Mouse (Mus musculus): ENCODE data around the gene Fmod. TPM values are rescaled to one million over a fixed set of nuclear protein-coding genes. Genes with fewer than 3 reads are reported as not detected.

Gene Fmod
- total RNA-seq, 1 experiment from 2014 or later, result not detected

DNA sequence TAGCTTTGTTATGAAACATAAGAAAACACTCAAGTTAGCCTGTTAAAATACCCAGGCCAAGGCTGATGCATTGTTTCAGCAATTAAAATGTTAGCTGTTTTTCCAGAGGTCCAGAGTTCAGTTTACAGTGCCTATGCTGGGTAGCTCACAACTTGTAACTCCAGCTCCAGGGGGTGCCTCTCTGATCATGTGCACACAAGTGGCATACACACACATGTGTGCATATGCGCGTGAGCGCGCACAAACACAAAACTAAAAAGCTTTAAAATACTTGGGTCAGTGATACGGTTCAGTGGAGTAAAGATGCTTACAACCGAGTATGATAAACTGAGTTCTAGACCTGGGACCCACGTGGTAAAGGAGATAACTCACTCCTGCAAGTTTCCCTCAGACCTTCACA is 52.0 kb downstream of the Fmod start:
- no peak for ATAC-seq (ENCODE audit: extremely low read depth, insufficient number of reproducible peaks, low FRiP score, poor library complexity, severe bottlenecking)

DNA sequence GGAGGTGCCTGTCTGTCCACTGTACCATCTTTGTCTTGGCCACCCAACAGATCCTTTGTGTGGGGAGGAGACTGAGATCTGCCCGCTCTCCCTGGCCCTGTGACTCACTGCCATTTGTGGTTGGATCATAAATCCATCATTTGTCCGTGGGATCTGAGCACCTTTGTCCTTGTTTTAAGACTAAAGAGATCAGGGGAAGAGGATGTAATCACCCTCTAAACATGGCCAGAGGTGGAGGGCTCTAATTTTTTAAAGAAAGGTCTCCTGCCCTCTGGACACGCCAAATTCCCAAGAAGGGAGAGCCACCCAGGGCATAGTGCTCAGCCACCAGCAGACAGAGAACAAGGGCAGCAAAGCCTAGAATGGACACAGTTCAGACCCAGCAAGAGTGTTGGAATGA is 54.8 kb downstream of the Fmod start:
- ATAC-seq (ENCODE audit: extremely low read depth, insufficient number of reproducible peaks, low FRiP score, poor library complexity, severe bottlenecking), result no peak

- no peak for ATAC-seq (ENCODE audit: extremely low read depth, insufficient number of reproducible peaks, low FRiP score, poor library complexity, severe bottlenecking)
These were observed 55.3 kb downstream of the Fmod start for GRCm38 (mm10) chr1:134092368-134092767.

GRCm38 (mm10) chr1:134092852-134093770 is 56.1 kb downstream of the Fmod start:
- ATAC-seq (ENCODE audit: extremely low read depth, insufficient number of reproducible peaks, low FRiP score, poor library complexity, severe bottlenecking), result peak; percentile 73

GRCm38 (mm10) chr1:134093771-134094526 is 56.9 kb downstream of the Fmod start:
- ATAC-seq (ENCODE audit: extremely low read depth, insufficient number of reproducible peaks, low FRiP score, poor library complexity, severe bottlenecking), result peak; percentile 63

GRCm38 (mm10) chr1:134095033-134095612 is 58.1 kb downstream of the Fmod start:
- no peak for ATAC-seq (ENCODE audit: extremely low read depth, insufficient number of reproducible peaks, low FRiP score, poor library complexity, severe bottlenecking)

- ATAC-seq (ENCODE audit: extremely low read depth, insufficient number of reproducible peaks, low FRiP score, poor library complexity, severe bottlenecking), result no peak
These were observed 58.7 kb downstream of the Fmod start for GRCm38 (mm10) chr1:134095721-134096120.

DNA sequence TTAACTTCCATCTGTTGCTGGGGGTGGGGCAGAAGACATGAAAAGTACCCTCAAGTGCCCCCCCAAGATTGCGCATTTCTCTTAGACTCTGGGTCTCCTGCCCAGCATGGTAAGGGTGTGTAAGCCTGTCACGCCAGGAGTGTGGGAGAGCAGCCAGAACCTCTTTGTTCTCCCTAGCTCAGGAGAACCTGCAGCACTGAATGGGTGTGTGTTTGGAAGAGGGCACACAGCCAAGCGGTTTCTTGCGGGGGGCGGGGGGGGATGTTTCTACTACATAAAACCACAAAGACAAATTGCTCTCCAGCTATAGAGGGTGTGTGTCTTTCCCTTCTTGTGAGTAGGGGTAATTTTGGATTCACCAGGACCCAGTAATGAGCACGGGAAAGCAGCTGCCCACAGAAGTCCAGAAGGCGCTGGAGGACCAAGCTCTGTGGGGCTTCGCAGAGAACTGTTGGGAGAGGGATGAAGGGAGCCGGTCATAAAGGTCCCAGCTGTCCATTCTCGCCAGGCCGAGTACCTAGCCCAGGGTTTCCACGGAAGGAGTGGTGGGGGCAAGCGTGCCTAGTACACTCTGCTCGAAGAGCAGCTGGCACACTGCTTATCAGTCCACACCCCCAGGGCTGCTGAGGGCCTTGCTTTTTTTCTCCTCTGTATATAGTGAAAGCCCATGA is 59.3 kb downstream of the Fmod start:
- ATAC-seq (ENCODE audit: extremely low read depth, insufficient number of reproducible peaks, low FRiP score, poor library complexity, severe bottlenecking), result no peak

- ATAC-seq (ENCODE audit: extremely low read depth, insufficient number of reproducible peaks, low FRiP score, poor library complexity, severe bottlenecking), result no peak
These were observed 60.2 kb downstream of the Fmod start for GRCm38 (mm10) chr1:134097080-134097855.

Other genes with a start within 250 kb of the Fmod start
- gene Atp2b4, start 236.2 kb upstream of the Fmod start, total RNA-seq (2017), result 1.4 and 2.1 TPM in 2 replicates
- not detected in 2 replicates for gene Optc, start 129.3 kb upstream of the Fmod start, total RNA-seq (2017)
- gene Prelp, start 115.8 kb upstream of the Fmod start, total RNA-seq (2017), result not detected in 2 replicates
- gene Btg2, start 41.9 kb downstream of the Fmod start, total RNA-seq (2017), result 605 and 631 TPM in 2 replicates
- gene Chit1, start 74.0 kb downstream of the Fmod start, total RNA-seq (2017), result 0.35 TPM in 1 of 2 replicates, not detected in the other
- gene Chil1, start 144.9 kb downstream of the Fmod start, total RNA-seq (2017), result 241 and 251 TPM in 2 replicates
- not detected in 2 replicates for gene Mybph, start 156.2 kb downstream of the Fmod start, total RNA-seq (2017)
- not detected in 2 replicates for gene Adora1, start 198.2 kb downstream of the Fmod start, total RNA-seq (2017)